Mouse (Mus musculus): ENCODE results near the gene Fbl.

DNA sequence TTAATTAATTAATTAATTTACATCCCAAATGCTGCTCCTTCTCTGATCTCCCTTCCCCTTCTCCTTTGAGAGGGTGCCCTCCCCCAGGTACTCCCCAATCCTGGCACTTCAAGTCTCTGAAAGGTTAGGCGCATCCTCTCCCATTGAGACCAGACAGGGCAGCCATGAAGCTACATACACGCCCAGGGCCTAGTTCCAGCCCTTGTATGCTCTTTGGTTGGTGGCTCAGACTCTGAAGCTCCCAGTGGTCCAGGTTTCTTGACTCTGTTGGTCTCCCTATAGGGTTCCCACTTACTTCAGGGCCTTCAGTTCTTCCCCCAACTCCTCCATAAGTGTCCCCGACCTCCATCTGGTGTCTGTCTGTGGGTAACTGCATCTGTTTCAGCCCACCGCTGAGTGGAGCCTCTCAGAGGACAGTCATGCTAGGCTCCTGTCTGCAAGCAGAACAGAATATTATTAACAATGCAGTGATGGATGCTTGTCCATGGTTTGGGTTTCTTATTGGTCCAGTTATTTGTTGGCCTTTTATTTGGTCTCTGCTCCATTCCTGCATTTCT is 36.6 kb downstream of the Fbl start:
- no peak for TF ChIP-seq GATA1 (IDR thresholded peaks at IDR 0.05; ENCODE audit: borderline replicate concordance, low read length)
- TF ChIP-seq FLI1 (IDR thresholded peaks at IDR 0.05; ENCODE audit: low read length), result no peak
